Mouse (Mus musculus) lung, adult 18-20 months (tissue): ENCODE measurements at regions not wholly inside any gene's neighbourhood (a gene's known extent, or its start where the extent isn't known, plus 50 kb on each side); places are given as distances from the start of the nearest gene placed in this dataset.
A peak's percentile ranks its signal among the peaks of the same experiment; 100 is the strongest.

Experiments used
- DNase-seq, 2 experiments: peaks; one replicate each; pipeline ENCODE4 v3.0.0; 2022; ENCODE audit warnings: mixed read lengths in 2 of 2

DNA sequence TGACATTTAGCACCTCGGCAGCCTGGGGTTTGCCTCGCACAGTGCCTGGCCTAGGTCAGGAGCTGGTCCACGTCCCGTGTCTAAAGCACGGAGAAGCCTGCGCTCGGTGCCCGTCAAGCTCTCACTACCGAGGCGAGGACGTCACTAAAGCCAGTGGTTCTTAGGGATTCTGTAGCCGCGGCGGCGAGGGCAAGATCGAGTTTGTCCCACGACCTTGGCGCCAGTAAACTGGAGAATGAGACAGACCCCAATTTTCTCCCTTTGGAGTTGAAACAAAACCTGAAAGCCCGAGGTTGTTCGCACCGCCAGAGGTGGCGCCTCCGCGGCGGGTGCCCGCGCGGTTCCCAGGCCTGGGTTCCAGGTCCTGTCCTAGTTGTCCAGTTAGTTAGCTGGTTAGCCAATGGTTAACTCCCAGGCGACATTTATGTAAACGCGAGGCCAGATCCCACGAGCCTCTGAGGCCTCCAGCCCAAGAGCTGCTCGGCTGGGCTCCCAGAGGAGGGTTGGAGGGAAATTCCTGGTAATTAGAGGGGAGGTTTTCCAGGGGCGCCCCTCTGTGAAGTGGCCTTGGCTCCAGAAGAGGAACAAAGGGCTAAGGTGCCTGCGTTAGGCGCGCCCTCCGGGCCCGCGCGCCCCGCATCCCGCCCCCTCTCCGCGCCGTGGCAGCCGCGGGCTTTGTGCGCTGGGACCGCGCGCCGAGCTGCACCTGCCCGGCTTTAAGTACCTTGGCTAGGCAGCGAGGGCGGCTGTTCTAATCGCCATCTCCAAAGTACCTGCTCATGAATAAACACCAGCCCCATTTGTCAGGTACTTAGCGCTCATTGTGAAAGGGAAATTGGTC lies 74.0 kb downstream of the Rhcg start:
- DNase-seq: no peak

DNA sequence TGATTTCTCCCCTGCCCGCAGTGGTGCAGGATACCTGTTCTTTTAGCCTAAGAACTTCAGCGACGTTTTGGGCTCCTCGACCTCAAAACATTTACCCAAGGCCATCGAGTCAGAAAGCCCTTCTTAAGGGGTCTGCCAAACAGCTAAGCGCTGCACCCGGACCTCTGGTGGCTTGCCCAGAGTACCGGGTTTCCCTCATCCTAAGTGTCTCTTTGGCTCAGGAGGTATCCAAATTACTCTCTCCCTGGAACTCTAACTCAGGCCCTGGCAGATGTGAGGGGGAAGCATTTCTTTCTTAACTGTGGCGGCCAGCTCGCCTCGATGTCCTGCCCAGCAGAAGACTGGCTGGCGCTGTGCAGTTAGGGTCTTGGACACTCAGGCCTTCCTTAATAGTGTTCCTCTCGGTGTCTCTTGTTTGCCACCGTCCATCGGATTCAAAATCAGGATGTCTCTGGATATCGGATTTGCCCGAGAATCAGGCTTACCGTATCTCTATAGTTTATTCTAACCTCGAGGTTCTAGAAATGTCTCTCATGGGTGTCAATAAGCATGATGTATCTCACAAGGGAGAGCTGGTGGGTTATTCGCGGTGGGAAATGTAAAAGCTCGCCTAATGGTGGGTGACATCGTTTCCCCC lies 75.0 kb downstream of the Rhcg start:
- no peak for DNase-seq

DNA sequence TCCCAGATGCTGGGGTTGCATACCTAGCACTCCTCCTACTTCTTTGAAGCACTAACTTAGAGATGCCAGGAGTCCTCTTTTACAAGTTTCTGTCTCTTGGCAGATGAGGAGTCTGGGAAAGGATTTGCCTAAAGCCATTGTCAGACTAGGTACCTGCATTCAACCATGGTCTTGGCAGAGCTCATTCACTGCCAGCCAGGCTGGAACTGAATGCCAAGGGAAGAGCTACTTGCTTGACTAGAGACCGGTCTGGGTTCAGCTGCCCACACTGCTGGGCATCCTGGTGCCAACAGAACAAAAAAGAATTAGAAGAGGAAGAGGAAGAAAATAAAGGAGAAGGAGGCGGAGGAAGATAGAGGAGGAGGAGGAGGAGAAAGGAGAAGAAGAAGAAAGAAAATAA lies 74.1 kb upstream of the Polg start:
- no peak for DNase-seq

DNA sequence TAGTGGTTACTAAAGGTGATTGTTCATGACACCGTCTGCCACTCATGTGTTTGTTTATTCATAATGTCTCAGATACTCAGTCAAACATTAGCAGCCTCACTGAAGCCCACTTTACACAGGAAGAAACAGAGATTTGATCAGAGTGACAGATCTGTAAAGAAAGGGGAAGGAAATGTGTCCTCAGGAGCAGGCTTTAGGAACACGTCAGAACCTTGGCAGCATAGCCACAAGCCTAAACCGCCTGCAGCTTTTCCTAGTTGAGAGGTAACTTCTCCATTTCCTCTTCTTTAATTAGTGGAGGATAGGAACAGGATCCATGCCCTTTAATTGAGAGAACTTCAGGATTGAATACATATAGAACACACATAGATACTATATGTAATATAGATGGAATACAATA lies 73.3 kb upstream of the Polg start:
- DNase-seq: no peak

DNA sequence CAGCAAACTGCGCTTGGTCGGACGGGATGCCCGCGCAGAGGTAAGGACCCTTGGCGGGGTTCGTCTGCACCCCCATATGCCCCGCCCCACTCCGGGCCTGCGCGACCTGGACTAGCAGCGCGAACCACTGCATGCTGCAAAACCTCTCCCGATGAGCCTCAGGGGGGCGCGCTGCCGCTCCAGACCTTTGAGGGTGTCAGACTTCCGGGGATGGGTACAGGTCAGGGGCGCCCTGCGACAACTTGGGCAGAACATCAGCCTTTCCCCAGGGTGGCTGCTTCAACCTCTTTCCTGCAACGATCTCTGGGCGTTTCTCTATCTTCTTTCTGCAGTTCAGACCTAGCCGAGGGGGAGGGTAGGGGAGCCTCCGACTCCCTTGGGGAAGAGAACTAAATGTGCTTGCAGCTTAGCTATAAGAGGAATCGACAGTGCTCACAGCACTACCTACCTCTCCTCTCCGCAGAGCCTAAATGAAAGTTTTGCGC lies 70.0 kb upstream of the Polg start:
- DNase-seq: peak in 1 of 2 experiments; percentile 9

DNA sequence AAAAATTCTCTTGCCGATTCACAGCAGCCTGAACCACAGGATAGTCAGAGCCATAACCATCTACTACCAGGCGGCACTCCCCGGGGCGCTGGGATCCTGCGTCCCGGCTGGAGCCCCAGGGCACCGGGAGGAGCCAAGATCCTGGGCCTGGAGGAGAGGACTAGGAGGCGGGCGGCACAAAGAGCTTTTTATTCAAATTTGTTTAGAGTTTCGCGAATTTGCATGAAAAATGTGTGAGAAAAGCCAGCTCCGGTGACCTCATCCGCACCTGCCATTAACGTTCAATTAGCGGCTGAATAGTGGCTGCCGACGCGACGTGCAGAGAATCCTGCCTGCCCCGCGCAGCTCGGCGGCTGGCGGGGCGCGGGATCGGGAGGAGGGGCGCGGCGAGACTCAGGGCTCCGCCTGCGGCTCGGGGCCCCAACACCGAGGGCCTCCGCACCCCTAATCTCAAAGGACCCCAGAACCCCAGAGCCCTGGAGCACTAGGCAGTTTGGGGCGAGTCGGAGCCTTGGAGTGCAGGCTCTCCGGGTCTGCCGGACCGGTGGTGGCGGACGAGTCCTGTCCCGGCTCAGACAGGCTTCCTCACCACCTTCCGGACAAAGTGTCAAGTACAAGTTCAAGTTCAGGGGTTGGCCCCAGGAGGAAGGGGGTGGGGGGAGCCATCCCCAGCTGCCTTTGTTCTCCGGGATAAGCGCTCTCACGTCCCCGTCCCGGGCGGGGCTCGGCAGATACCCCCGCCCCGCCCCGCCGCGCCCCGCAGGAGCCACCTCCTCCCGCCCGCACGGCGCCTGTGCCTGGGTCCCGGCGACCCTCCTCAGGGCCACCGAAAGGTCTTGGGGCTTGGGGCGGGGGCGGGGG lies 69.3 kb upstream of the Polg start:
- no peak for DNase-seq

DNA sequence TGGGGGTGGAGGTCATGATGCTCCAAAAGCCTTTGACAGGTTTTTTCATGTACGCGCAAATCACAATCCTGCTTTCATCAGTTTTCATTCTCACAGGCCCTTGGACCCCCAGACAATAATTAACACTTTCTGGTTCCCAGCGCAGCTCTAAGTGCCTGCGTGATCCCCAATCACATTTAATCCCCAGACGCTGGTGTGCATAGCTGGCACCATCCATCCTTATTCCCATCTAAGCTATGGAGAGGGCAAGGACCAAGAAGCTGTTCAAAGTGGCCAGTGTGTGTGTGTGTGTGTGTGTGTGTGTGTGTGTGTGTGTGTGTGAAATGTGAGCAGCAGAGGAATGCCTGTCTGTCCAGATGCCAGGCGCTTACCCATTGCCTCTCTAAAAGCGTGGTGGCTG lies 68.7 kb upstream of the Polg start:
- no peak for DNase-seq

DNA sequence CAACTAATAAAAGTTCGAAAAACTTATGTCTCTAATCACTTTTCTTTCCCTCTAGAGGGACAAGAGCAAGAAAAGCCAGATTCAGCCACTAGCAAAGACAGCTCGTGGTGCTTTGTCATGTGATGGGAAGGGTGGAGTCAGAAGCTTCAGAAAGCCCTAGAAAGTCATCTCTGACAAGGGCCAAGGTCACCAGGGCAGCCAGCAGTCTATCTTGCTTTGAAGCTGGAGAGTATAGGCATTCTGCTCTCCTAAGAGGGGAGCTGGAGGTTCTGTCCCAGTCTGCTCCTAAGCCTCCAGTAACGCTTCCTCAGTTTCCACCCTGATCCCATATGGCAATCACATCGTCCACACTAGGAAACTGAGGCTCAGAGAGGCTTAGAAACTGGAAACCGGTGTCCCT lies 68.2 kb upstream of the Polg start:
- no peak for DNase-seq

DNA sequence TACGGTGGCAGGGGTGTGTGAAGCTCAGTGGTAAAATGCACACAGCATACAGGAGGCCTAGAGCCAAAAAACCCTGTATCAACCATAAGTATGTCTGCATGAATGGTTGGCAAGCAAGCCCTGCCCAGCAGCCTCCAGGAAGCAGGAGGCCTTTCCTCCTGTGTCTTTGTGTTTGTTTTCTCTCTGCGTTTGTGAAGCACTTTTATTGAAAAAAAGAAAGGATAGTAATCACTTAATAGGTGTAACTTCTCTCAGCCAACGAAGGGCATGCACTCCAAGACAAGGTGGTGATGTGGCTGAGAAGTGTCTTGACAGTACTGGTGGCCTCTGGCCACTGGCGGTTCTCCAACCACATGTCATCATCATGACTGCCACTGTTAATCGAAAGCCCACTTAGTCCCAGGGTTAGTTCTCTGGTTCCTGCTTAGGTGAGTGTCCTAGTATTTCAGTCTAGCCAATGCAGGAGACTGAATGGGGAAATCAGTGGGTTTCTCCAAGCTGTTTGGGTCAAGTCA lies 66.5 kb upstream of the Polg start:
- no peak for DNase-seq

DNA sequence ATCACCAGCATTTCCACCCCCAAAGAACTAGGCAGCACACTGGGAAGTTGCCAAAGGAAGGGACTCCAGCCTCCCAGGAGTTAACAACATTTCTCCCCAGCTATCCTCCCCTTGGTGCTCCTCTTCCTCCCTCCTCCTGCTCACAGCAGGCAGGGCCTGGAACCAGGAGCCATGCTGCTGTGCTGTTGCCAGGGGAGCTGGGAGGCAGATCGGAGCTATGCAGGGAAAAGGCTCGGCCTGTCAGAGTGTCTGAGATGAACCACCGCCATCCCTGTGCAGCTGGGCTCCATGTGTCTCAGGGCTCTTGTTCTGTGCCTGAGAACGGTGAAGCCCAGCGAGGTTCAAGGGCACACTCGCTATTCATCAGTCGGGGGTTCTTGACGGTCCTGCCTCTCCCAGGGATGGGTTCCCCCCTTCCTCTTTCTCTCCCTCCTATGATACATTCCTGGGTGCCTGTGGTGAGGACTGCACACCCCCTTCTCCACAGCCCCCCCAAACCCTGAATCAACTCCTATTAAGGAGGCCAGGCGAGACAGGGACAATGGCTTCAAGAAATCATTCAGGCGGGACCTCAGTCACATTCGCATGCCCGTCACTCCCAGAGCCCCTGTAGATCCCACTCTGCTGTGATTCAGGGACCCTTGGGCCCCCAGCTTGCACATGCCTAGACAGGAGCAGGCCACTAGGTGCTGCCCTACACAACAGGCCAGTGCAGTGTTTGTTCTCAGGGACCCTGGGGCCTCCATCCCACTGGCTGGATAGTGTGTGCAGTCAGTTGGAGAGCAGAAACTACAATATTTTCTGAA lies 65.6 kb upstream of the Polg start:
- DNase-seq: no peak

DNA sequence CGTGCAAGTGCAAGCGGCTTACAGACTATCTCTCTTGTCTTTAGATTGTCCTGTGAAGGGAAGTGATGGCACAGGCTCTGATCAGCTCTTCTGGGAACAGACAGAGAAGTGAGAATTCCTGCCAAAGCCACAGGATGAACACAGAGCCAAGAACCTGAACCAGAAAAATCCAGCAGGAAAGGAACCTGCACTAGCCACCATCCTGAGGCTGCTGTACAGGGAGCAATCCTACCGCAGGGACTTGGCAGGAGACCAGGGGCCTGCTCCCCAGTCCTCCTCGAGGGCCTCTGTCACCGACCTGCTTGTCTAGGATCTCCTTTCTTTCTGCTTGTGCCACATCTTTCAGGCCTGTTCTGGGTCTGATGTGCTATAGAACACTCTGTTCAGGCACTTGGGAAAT lies 65.0 kb upstream of the Polg start:
- DNase-seq: no peak

DNA sequence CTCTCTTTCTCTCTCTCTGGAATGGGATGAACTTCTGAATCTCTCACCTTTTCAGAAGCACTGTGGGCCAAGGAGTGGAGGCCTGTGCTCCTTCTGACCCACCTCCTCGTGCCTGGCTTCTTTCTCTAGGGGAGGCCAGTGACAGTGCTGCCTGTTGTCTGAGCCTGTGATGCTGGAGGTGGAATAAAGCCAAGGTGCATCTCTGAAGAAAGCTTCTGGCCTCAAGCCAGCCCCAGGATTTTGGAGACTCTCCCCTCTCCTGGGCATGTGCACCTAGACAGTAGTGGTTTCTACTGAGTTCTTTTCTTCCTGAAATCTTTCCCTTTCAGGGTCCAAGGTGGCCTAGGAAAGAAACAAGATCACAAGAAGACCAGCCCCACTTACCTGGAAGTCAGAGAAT lies 63.3 kb upstream of the Polg start:
- DNase-seq: no peak

DNA sequence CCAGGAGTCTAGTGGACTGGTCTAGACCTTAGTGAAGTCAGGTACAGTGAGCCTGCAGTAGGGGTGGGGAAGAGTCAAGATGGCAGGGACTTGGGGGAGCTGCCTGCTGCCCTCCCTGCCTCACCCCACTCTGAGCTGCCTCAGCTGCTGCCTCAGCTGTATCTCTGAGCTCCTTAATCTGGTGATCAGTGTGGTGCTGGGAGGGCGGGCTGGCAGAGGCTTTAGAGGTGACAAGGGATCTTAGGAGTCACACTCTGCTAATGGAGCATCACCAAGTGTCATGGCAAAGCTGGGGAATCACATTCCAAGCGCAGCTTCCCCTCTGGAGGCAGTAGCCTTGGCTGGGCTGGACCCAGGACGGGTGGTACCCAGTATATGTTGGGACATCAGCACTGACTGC lies 61.8 kb upstream of the Polg start:
- DNase-seq: no peak

DNA sequence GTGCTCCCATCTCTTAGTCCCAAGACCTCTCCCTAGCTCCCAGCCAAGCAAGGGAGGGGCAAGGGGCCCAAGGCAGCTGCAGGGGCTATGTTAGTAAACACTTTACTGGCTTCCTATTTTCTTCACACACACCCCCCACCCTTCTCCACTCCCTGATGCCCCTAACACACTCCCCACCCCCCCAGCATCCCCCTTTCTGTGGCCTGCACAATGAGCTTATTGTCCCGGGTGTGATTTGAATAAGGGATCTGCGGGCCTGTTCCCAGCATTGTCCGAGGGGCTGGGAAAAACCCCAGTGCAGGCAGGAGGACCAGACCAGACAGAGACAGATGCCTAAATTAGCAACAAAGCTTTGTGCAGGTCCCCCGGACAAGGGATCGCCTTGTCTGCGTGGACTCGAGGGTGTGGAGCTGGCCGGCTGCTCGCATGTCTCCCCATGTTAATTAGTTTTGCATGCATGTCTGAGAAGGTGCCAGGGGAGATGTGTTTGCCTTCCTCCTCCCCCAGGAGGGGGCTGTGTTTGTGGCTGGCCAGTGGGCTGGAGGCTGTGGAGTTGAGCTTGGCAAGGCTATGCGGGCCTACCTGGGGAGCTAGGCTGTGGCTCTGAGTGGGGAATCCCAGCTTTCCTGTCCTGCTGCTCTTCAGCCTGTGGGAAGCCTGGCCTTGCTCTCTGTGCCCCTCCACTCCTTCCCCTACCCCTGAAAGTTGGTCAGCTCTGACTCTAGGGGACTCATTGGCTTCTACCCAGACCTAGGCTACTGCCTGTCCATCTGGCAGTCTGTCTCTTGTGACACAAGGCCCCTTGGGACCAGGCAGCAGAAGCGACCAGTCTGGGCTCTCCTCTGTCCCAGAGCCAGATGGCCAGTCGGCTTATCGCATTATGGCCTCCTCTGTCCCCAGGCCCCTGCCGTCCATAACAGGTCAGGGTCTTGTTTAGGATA lies 59.8 kb upstream of the Polg start:
- no peak for DNase-seq

DNA sequence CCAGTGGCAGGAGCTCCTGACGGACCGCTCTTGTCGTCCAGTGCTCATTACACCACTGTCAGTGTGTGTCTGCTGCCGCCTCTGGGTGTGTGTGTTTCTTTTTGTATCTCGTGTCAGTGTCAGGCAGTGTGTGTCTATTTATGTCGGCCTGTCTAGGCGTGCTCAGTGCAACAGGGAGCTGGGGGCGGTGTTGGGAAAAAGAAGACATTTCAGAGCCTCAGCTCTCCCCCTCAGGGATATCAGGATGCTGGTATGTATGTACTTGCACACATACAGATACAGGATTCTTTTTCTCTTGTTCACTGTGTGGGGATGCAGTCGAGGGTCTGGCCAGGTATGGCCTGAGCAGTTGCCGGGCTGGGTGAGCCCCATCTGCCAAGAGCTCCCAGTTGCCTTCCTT lies 58.8 kb upstream of the Polg start:
- DNase-seq: no peak

DNA sequence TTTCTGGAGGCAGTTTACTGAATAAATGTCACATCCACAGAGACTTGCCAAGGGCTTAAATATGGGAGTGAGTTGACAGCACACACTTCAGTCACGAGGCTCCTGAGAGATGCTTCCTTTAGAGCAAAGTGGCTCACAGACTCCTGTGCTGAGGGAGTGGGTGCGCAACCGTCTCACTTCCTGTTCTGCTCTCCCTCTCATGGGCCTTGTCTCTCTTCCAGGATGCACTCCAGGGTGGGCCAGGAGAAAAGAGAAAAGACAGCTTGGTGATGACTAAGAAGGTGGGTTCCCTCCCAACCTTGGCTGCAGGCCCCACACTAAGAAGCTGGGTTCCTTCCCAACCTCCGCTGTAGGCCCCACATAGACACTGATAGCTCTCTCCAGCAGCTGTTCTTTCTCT lies 57.5 kb upstream of the Polg start:
- no peak for DNase-seq

DNA sequence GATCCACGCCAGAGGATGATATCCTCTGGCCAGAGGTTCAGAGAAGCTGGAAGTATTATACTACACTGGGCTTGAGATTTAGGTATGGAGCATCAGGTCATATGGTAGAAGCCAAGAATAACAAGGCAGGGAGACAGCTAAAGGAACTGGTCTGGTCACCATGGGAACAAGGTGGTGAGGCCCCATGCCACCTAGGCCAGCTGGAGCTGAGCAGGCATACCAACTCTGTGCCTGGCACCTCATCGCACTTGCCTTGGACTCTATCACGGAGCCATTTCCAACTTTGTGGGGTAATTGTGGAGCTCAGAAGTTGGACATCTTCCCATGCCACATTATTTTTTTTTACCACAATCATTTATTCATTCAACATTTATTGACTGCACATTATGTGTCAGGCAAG lies 55.9 kb upstream of the Polg start:
- no peak for DNase-seq

DNA sequence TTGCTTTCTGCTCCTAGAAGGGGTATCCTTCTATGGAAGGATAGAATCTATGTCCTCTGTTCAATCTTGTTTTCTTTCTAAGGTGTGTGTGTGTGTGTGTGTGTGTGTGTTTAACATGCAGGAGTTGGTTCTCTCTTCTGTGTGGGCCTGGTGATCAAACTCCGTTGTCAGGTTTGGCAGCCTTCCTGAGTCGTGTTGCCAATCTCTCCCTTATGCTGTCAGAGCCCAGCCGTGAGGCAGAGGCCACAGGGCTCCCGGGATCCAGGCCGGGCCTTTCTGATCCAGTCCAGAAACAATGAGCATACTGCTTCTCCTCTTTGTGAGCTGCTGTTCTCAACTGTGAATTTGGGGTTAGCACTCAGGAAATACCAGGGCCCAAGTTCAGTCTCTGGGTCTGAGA lies 55.1 kb upstream of the Polg start:
- no peak for DNase-seq

DNA sequence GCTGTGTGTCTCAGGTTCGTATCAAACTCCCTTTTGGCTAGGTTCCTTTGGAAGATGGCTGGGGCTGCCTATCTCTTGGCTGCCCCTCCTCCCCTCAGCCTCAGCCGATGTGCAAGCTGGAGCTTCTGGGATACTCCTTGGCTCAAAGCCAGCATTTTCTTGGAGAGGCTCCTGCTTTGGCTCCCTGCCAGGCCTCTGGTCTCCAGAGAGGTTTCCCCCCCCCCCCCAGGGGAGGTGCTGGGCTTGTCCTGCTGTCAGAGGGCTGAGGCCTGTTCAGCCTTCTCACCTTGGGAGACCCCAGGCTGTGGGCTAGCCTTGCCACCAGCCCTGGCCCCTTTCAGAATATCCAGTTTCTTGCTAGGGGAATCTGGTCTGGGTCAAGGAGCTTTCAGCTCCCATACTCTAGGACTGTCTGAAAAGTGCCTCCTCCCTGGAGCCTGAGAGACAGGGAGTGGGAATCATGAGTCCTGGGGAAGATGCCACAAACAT lies 54.1 kb upstream of the Polg start:
- no peak for DNase-seq

DNA sequence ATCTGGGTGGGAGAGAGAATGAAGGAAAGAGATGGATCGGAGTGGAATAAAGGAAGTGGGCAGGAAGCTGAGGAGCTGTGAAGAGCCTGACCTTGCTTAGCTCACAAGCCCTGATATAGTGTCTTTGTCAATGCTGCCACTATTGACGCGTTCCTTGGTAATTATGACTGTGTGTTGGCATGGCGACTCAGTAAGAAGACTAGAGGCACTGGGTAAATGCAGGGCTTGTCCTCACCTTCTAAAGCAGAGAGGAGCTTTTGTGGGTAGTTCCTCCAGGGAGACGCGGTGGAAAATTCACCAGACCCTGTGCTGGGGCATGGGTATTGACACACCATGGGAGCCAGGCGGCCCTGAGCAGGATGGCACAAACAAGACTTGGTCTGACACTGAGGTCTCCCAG lies 52.8 kb upstream of the Polg start:
- no peak for DNase-seq
